Mouse (Mus musculus): ENCODE measurements around the gene D10Wsu102e.

DNA sequence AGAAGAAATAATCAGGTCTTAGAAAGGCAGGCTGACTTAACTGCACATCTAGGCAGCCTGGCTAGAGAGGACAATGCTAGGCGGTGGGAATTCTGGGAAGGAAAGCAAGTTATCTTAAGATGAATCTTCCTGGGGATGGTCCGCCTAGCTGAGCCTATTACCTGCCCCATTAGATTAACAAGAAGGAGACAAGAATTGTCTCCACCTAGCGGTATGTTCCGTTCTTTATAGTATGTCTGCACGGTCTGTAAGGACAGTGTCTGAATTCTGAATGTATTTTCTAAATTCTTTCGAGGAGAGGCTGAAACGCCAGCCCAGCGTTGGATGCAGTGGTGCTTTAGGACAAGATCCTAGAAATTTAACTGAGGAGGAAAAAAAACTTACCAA lies 5.7 kb upstream of the D10Wsu102e start:
- no peak for TF ChIP-seq CTCF (IDR thresholded peaks at IDR 0.05; ENCODE audit: control insufficient read depth, insufficient read depth, insufficient read length)
- no peak for TF ChIP-seq MAX (IDR thresholded peaks at IDR 0.05)
- TF ChIP-seq MYOD1 (IDR thresholded peaks at IDR 0.05; ENCODE audit: control insufficient read depth, insufficient read length, low read depth) = no peak
- TF ChIP-seq USF1 (IDR thresholded peaks at IDR 0.05; ENCODE audit: low read depth) = no peak
- TF ChIP-seq MYOG (IDR thresholded peaks at IDR 0.05; ENCODE audit: control insufficient read depth, extremely low read depth, insufficient read length) = no peak

Data from C2C12 (cell line).